Mouse (Mus musculus) kidney, postnatal 0 days (tissue): ENCODE data around the gene Mmd. TPM values are rescaled to one million over a fixed set of nuclear protein-coding genes. Genes with fewer than 3 reads are reported as not detected.

Experiments
- ATAC-seq: fragments of 200-750 bp; cut with Nextera tagmentation; replicated peaks from 2 replicates; pipeline ENCODE4 v1.8.0; 2017; ENCODE audit warnings: low read depth, moderate number of reproducible peaks, moderate TSS enrichment, moderate library complexity; ENCODE audit not compliant: low FRiP score
- DNase-seq: peaks from one replicate; pipeline ENCODE4 v3.0.0-alpha.2; 2016; ENCODE audit warnings: low spot score
- H3K27ac ChIP-seq: fragments of 300-500 bp; sonication (generic); 2 replicates; pipeline ENCODE4 v1.5.1; 2014; ENCODE audit warnings: mild to moderate bottlenecking
- H3K27me3 ChIP-seq: fragments of 300-500 bp; sonication (generic); 2 replicates; pipeline ENCODE4 v1.6.1; 2014; ENCODE audit warnings: low read length, mixed read lengths; ENCODE audit not compliant: insufficient read depth
- H3K36me3 ChIP-seq: fragments of 300-500 bp; sonication (generic); 2 replicates; pipeline ENCODE4 v1.6.1; 2014; ENCODE audit warnings: low read length, mixed read lengths; ENCODE audit not compliant: insufficient read depth
- H3K4me1 ChIP-seq: fragments of 300-500 bp; sonication (generic); replicated peaks from 2 replicates; pipeline ENCODE4 v1.6.1; 2014; ENCODE audit warnings: antibody characterized with exemption, low read length, mixed read lengths; ENCODE audit not compliant: insufficient read depth
- H3K4me2 ChIP-seq: fragments of 300-500 bp; sonication (generic); 2 replicates; pipeline ENCODE4 v1.6.1; 2014; ENCODE audit warnings: mild to moderate bottlenecking, low read length, moderate library complexity, mixed read lengths
- H3K4me3 ChIP-seq: fragments of 300-500 bp; sonication (generic); replicated peaks from 2 replicates; pipeline ENCODE4 v1.5.1; 2014; ENCODE audit warnings: low read depth, low read length
- H3K9ac ChIP-seq: fragments of 300-500 bp; sonication (generic); 2 replicates; pipeline ENCODE4 v1.6.1; 2014; ENCODE audit warnings: low read depth, low read length
- H3K9me3 ChIP-seq: fragments of 300-500 bp; sonication (generic); replicated peaks from 2 replicates; pipeline ENCODE4 v1.6.1; 2016; ENCODE audit warnings: low read length, inconsistent platforms, mixed read lengths
- CTCF ChIP-seq: IDR thresholded peaks from 2 replicates; pipeline ENCODE4 v1.5.1; 2016; ENCODE audit warnings: antibody characterized with exemption, low read depth, mild to moderate bottlenecking, moderate library complexity
- WGBS: fragments of 180-500 bp; shearing (Covaris S2); extraction: QIAGEN DNeasy Blood & Tissue Kit; methylation state at CpG from one replicate; pipeline ENCODE4 v1.1.7; 2014; 5-methylcytosine and 5-hydroxymethylcytosine counted together
- polyA plus RNA-seq: library from polyadenylated mRNA; unstranded; fragments of >200 nt; fragmentation: Nextera tagmentation; extraction: Ambion mirVana; gene quantifications from 2 replicates; pipeline ENCODE4 v1.2.1, GENCODE M21; 2015

Mmd gene
- polyA plus RNA-seq, 1 experiment from 2014 or later, result 29.8 TPM

DNA sequence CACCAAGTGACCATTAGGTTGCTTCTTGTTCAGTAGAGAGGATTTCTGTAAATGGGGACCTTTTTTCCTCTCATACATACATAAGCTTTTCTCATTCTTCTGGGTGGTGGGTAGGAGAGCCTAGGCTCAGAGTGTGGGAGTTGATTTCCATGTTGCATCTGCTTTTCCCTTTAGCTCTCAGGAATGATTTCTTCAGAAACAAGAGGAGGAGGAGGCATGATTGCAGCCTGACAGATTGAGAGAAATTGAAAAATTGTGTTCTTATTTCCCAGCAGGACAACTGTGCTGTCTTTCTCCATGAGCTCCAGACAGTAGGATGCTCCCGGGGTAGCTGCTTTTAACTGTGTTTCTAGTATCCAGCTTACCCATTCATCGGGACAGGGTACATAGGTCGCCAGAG, 5.3 kb downstream of the Mmd start:
- WGBS, result 87% methylated on average over 3 of the region's 3 CpGs
- no peak overlapping the region for H3K4me2 ChIP-seq
- DNase-seq, result no peak
- H3K9me3 ChIP-seq, result no peaks in the 10 kb centered on the region
- 0 out of 2 replicates have a peak, but pooled peaks cover 9% of the 10 kb centered on the region for H3K36me3 ChIP-seq
- no peak overlapping the region for H3K4me3 ChIP-seq
- no peaks in the 10 kb centered on the region for H3K27me3 ChIP-seq
- H3K4me1 ChIP-seq, result peaks cover 19% of the 10 kb centered on the region
- ATAC-seq, result no peak
- no peak for TF ChIP-seq CTCF
- no peak overlapping the region for H3K9ac ChIP-seq
- H3K27ac ChIP-seq, result no peak overlapping the region

DNA sequence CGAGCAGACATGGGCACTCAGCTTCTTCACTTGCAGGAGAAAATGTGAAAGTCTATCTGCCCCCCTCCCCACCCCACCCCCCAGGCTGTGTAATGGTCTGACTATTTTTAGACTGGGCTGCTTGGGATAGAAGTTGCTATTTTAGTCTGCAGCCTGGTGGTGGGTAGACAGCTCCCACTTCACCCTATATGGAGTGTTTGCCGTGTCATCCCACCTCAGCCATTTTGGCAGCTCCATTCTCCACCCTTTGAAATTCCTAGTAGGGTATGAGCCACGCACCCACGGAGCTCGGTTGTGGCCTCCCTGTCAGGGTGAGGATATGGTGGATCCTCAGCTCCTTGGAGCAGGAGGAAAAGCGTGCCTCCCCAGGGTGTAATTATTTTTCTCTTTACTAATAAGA, 6.4 kb downstream of the Mmd start:
- 0 out of 2 replicates have a peak, but pooled peaks have one; percentile 29 for ATAC-seq

DNA sequence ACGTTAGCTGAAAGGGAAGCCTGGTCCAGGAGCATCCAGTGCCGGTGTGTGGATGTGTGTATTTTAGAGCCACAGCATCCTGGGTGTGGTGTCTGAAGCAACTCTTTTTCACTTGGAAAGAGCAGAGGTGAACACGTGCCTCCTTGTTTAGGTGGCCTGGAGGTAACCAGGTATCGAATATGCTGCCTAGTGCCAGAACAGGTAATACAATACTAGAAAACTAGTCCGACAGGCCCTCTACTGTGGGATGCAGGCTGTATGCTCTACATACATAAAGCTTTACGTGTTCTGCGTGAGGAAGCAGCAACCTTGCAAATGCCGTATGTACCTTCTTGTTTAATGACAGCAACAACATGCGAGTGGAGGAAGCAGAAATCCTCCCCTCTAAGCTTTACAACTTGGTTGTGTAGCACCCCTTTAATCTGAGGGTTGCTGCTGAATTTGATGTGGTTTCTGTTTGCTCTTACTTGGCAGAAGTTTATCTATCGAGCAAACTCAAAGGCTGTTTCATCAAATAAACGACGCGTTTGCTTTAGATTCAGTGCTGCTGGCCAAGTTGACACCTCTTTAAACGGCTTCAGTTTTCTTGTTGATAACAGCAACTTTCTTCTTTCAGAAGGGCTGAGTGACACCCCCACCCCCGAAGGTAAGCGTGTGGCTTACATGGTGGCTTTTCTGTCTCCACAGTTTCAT, 7.7 kb downstream of the Mmd start:
- no peak for DNase-seq
- Histone ChIP-seq H3K4me2 (no peak overlapping the region), H3K4me1 (peaks cover 4% of the 10 kb centered on the region; the same call in 1 of the 2 replicates)

More for the DNA sequence above, 6.4 kb downstream of the Mmd start:
- peaks cover 13% of the 10 kb centered on the region; the same call in 1 of the 2 replicates for H3K36me3 ChIP-seq
- peaks cover 11% of the 10 kb centered on the region; the same call in 1 of the 2 replicates for H3K4me1 ChIP-seq
- H3K9ac ChIP-seq, result no peak overlapping the region
- H3K4me2 ChIP-seq, result no peak overlapping the region
- H3K27me3 ChIP-seq, result no peaks in the 10 kb centered on the region
- WGBS, result 67% methylated on average over 6 of the region's 6 CpGs
- H3K9me3 ChIP-seq, result no peaks in the 10 kb centered on the region
- TF ChIP-seq CTCF, result no peak
- no peak for DNase-seq
- no peak overlapping the region for H3K4me3 ChIP-seq
- H3K27ac ChIP-seq, result no peak overlapping the region

DNA sequence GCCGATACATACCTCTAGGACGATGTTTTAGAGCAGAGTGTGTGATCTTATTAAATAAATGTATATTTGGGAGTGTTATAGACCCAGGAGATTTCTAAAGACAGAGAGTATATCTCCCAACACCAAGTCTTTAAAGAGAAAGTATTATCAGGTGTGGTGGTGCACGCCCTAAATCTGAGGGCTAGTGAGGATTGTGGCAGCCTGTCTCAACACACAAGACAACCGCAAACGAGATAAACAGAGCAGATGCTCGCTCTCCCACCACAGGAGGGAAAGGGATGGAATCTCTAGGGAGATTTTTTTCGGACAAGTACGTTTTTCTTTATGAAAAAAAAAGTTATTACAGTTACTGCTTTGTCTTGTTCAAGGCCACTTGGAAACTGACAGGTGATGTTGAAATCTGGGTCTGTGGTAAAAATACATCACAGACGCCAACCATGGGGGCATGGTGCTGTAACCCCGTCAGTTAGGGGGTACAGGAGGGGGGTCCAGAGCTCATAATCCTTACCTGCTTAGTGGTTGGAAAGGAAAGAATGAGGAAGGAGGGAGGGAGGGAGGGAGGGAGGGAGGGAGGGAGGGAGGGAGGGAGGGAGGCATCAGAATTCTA, 9.2 kb downstream of the Mmd start:
- no peak overlapping the region for H3K9ac ChIP-seq
- no peak overlapping the region for H3K4me3 ChIP-seq
- DNase-seq, result no peak
- H3K27me3 ChIP-seq, result no peaks in the 10 kb centered on the region
- H3K36me3 ChIP-seq, result peaks cover 24% of the 10 kb centered on the region
- ATAC-seq, result no peak
- 68% methylated on average over 10 of the region's 10 CpGs for WGBS
- H3K9me3 ChIP-seq, result no peaks in the 10 kb centered on the region
- 0 out of 2 replicates have a peak overlapping the region, but pooled peaks have one; percentile 42 for H3K27ac ChIP-seq
- TF ChIP-seq CTCF, result no peak
- H3K4me2 ChIP-seq, result no peak overlapping the region
- no peaks in the 10 kb centered on the region for H3K4me1 ChIP-seq

More for the DNA sequence above, 7.7 kb downstream of the Mmd start:
- no peaks in the 10 kb centered on the region for H3K9me3 ChIP-seq
- no peak overlapping the region for H3K4me3 ChIP-seq
- H3K9ac ChIP-seq, result no peak overlapping the region
- H3K27ac ChIP-seq, result no peak overlapping the region
- ATAC-seq, result no peak
- H3K27me3 ChIP-seq, result no peaks in the 10 kb centered on the region
- no peak for TF ChIP-seq CTCF
- peaks cover 16% of the 10 kb centered on the region; the same call in 1 of the 2 replicates for H3K36me3 ChIP-seq
- 73% methylated on average over 16 of the region's 16 CpGs for WGBS

DNA sequence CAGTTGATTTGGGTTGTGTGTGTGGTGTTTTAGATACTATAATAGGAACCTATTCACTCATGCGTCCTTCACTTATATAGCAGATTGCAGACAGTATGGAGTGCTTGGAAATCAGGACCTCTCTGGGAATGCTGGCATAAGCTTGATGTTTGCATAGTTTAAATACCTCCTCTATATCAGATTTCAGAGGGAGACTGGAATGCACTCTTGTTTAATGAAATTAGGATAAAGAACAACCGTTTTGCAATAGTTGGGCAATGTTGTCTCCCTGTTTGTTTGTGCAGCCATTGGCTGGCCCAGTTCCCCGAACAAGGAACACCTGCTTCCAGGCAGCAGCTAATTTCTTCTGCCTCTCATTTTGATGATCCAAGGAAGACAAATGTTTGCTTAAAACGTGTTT, 9.8 kb downstream of the Mmd start:
- peaks cover 24% of the 10 kb centered on the region for H3K36me3 ChIP-seq
- H3K9me3 ChIP-seq, result no peaks in the 10 kb centered on the region
- peak; percentile 69 for DNase-seq
- H3K4me2 ChIP-seq, result no peak overlapping the region
- no peak overlapping the region for H3K9ac ChIP-seq
- WGBS, result 32% methylated on average over 4 of the region's 4 CpGs
- no peak overlapping the region for H3K4me3 ChIP-seq
- no peaks in the 10 kb centered on the region for H3K4me1 ChIP-seq
- no peak overlapping the region for H3K27ac ChIP-seq
- no peaks in the 10 kb centered on the region for H3K27me3 ChIP-seq
- TF ChIP-seq CTCF, result no peak
- no peak for ATAC-seq

DNA sequence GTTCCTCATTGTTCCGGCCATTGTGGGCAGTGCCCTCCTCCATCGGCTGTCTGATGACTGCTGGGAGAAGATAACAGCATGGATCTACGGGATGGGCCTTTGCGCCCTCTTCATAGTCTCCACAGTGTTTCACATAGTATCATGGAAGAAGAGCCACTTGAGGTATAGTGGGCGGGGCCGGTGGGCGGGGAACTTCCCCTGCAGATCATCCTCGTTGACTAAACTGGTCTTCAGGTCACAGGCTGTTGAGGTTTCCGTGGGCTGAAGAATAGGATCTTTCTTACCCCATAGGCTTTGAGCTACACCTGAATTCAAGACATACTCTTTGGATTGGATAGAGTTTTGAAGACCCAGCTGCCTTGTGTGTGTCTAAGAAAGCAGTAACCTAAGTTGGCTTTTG, 10.6 kb downstream of the Mmd start:
- WGBS, result 84% methylated on average over 9 of the region's 9 CpGs

More for the DNA sequence above, 10.6 kb downstream of the Mmd start:
- DNase-seq (no peak), ATAC-seq (no peak)
- H3K9ac ChIP-seq, result no peak overlapping the region
- H3K4me2 ChIP-seq, result no peak overlapping the region
- no peak overlapping the region for H3K4me3 ChIP-seq
- no peaks in the 10 kb centered on the region for H3K27me3 ChIP-seq
- TF ChIP-seq CTCF, result no peak
- H3K9me3 ChIP-seq, result no peaks in the 10 kb centered on the region
- H3K4me1 ChIP-seq, result no peaks in the 10 kb centered on the region
- H3K27ac ChIP-seq, result no peak overlapping the region
- H3K36me3 ChIP-seq, result peaks cover 24% of the 10 kb centered on the region
